Mouse (Mus musculus) spleen, adult 2 months (tissue): Measurements from ENCODE around the gene P3h4. TPM values are rescaled to one million over a fixed set of nuclear protein-coding genes. Genes with fewer than 3 reads are reported as not detected.

Experiments used
- DNase-seq, 2 experiments: peaks; one replicate each; pipeline versions ENCODE4 v3.0.0 to v3.0.0-alpha.2; 2012 to 2021; ENCODE audit warnings: low spot score in 2 of 2, low read depth in 1 of 2
- H3K27ac ChIP-seq: fragments of 200-500 bp; 2 replicates; pipeline ENCODE4 v1.5.1; 2012; ENCODE audit warnings: low read length, inconsistent platforms; ENCODE audit not compliant: insufficient read depth
- H3K27me3 ChIP-seq: fragments of 200-500 bp; 2 replicates; pipeline ENCODE4 v1.6.1; 2012; ENCODE audit warnings: mild to moderate bottlenecking, moderate library complexity, low read length, inconsistent platforms; ENCODE audit not compliant: control insufficient read depth, insufficient read depth
- H3K36me3 ChIP-seq: fragments of 200-500 bp; 2 replicates; pipeline ENCODE4 v1.6.1; 2012; ENCODE audit warnings: mild to moderate bottlenecking, low read length, inconsistent platforms; ENCODE audit not compliant: control insufficient read depth, insufficient read depth
- H3K4me1 ChIP-seq: fragments of 200-500 bp; 2 replicates; pipeline ENCODE4 v1.6.1; 2011; ENCODE audit warnings: inconsistent platforms; ENCODE audit not compliant: control insufficient read depth, insufficient read depth, insufficient read length
- H3K4me3 ChIP-seq: fragments of 200-500 bp; 2 replicates; pipeline ENCODE4 v1.5.1; 2011; ENCODE audit warnings: mild to moderate bottlenecking, inconsistent platforms; ENCODE audit not compliant: insufficient read depth, insufficient read length; ENCODE audit errors: extremely low read depth
- CTCF ChIP-seq: fragments of 200-500 bp; IDR thresholded peaks from 2 replicates; pipeline ENCODE4 v1.5.1; 2011; ENCODE audit warnings: mild to moderate bottlenecking, inconsistent platforms; ENCODE audit not compliant: insufficient read depth, insufficient read length, insufficient replicate concordance; ENCODE audit errors: extremely low read depth
- POLR2A ChIP-seq: fragments of 200-500 bp; IDR thresholded peaks from 2 replicates; pipeline ENCODE4 v1.6.1; 2011; ENCODE audit warnings: low read depth, low read length, inconsistent platforms
- WGBS: fragments of 180-500 bp; shearing (Covaris S2); methylation state at CpG from one replicate; pipeline ENCODE4 v1.1.7; 2018; 5-methylcytosine and 5-hydroxymethylcytosine counted together
- polyA plus RNA-seq: library from polyadenylated mRNA; depleted of rRNA; stranded (reverse); fragments of >200 nt; gene quantifications from 2 replicates; pipeline ENCODE4 v1.2.3, GENCODE M21; 2012

Gene P3h4
- polyA plus RNA-seq, 1 experiment: 6.7 TPM

DNA sequence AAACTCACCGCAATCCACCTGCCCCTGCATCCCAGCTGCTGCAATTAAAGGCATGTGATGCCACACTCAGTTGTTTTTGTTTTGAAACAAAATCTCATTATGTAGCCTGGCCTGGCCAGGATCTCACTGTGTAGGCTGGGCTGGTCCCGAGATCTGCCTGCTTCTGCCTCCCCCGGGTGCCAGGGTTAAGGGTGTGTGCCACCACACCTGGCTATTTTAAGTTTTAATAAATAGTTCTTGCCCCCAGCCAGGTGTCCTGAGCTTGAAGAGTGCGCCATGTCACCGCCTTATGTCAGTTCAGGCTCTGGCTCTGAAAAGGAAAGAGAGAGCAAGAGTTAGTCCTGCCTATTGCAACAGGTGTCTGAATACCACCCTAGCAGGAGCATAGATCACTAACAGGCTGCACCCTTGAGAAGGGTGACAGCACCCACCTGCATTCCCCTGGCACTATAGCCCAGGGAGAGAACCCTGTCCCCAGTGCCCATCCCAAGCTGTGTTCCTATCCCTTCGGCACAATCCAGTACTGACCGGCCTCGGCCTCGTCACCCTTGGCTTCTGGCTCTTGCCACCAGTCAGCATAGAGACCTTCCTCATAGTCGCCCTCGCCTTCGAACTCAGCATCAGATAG lies 5.7 kb downstream of the P3h4 start:
- no peak overlapping the region for H3K4me3 ChIP-seq
- H3K27ac ChIP-seq: no peak overlapping the region
- no peaks in the 10 kb centered on the region for H3K36me3 ChIP-seq
- H3K27me3 ChIP-seq: peaks cover under 1% of the 10 kb centered on the region; the same call in 1 of the 2 replicates
- TF ChIP-seq CTCF (no peak), POLR2A (no peak)
- no peak for DNase-seq
- WGBS: 86% methylated on average over 12 of the region's 12 CpGs
- 0 out of 2 replicates have a peak, but pooled peaks cover 2% of the 10 kb centered on the region for H3K4me1 ChIP-seq

- 42% methylated on average over 10 of the region's 10 CpGs for WGBS
- no peaks in the 10 kb centered on the region for H3K36me3 ChIP-seq
- no peak overlapping the region for H3K27ac ChIP-seq
- DNase-seq: peak in 1 of 2 experiments; percentile 52
- TF ChIP-seq CTCF (peak; percentile 56; the same call in 1 of the 2 replicates), POLR2A (no peak)
- no peaks in the 10 kb centered on the region for H3K4me1 ChIP-seq
- no peak overlapping the region for H3K4me3 ChIP-seq
- H3K27me3 ChIP-seq: no peaks in the 10 kb centered on the region
These were observed 6.4 kb downstream of the P3h4 start for GRCm38 (mm10) chr11:100408076-100408834.

DNA sequence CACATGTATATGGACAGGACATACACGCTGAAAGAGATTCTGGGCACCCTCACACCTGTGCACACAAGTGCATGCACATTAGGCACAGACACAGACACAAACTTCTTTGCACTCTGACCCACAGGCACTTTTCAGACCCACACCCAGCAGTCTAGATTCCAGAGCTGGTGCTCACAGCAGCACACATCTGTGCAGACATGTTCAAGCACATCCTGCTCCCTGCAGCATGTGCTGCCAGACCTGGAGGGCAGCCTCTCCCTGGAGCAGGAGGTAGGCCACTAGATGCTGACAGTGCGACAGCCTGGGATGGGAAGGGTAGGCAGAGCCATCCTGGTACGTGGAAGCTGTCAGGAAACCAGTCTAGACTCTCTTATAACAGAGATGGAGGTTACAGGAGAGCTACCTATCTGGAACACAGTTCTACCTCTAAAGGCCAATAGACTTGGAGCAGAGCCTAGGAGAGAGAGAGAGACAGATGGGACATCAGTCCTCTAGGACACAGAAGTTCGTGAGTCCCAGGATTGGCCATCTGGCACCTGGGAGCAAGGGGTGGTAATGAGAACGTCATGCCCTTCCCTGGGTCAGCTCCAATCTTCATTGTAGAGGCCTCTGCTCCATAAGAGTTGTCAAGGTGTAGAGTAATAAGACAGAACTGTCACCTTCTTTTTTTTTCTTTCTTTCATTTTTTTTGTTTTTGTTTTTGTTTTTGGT lies 7.5 kb downstream of the P3h4 start:
- Histone ChIP-seq H3K27me3 (no peaks in the 10 kb centered on the region), H3K4me1 (no peaks in the 10 kb centered on the region), H3K4me3 (no peak overlapping the region), H3K36me3 (no peaks in the 10 kb centered on the region), H3K27ac (no peak overlapping the region)
- no peak for TF ChIP-seq CTCF
- DNase-seq: no peak
- 92% methylated on average over 5 of the region's 5 CpGs for WGBS

- Histone ChIP-seq H3K27ac (no peak overlapping the region), H3K4me1 (no peaks in the 10 kb centered on the region), H3K27me3 (no peaks in the 10 kb centered on the region), H3K4me3 (no peak overlapping the region), H3K36me3 (no peaks in the 10 kb centered on the region)
- no peak for DNase-seq
- TF ChIP-seq POLR2A: no peak
- no peak for TF ChIP-seq CTCF
- 96% methylated on average over 8 of the region's 8 CpGs for WGBS
These were observed 8.4 kb downstream of the P3h4 start for GRCm38 (mm10) chr11:100406273-100406672.

DNA sequence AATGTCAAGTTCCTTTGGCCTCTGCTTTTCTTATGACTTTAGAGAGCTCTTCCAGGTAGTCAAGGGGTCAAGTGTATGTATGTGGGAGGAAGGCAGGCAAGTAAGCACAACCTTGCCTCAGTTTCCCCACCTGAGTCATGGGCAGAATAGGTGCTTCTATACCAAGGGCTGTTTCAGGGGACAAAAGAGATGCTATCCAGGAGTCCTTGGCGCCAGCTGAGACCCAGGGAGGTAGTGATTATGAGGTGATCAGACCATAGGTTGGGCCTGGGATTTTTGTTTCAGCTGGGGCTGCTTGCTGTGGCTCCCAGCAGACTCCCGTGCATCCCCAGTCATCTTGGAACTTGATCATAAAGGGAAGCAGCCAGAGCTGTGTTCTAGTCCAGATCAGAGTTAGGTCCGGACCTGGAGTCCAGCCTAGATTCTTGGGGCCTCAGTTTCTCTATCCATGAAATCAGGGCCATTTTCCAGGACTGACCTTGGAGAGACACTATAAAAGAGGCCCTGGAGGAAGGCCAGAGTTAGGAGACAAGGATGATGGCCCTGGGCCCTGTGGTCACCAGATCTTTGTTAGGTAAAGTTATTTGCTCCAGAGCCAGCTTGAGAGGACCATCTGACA lies 10.1 kb downstream of the P3h4 start:
- no peaks in the 10 kb centered on the region; the same call in 1 of the 2 replicates for H3K4me1 ChIP-seq
- 82% methylated on average over 3 of the region's 3 CpGs for WGBS
- no peak for DNase-seq
- H3K36me3 ChIP-seq: no peaks in the 10 kb centered on the region
- TF ChIP-seq POLR2A: no peak
- no peak for TF ChIP-seq CTCF
- no peak overlapping the region for H3K4me3 ChIP-seq
- H3K27me3 ChIP-seq: no peaks in the 10 kb centered on the region
- no peak overlapping the region for H3K27ac ChIP-seq

- 80% methylated on average over 10 of the region's 10 CpGs for WGBS
- no peak for DNase-seq
- Histone ChIP-seq H3K36me3 (no peaks in the 10 kb centered on the region), H3K4me1 (no peaks in the 10 kb centered on the region; the same call in 1 of the 2 replicates), H3K27me3 (no peaks in the 10 kb centered on the region), H3K4me3 (no peak overlapping the region), H3K27ac (no peak overlapping the region)
- TF ChIP-seq POLR2A (no peak), CTCF (no peak)
These were observed 11.0 kb downstream of the P3h4 start for GRCm38 (mm10) chr11:100403445-100404134.
